Mouse (Mus musculus) CH12.LX (cell line): ENCODE measurements around the gene Exoc8. TPM values are rescaled to one million over a fixed set of nuclear protein-coding genes. Genes with fewer than 3 reads are reported as not detected.

Experiments
- DNase-seq: peaks from one replicate; pipeline ENCODE4 v3.0.0-alpha.2; 2013; ENCODE audit errors: extremely low read depth
- H3K27ac ChIP-seq: 2 replicates; pipeline ENCODE4 v1.5.1; 2012; ENCODE audit warnings: low read depth, mild to moderate bottlenecking, control low read depth, moderate library complexity; ENCODE audit not compliant: insufficient read depth
- H3K27me3 ChIP-seq: replicated peaks from 2 replicates; pipeline ENCODE3; 2012; ENCODE audit warnings: inconsistent platforms
- H3K36me3 ChIP-seq, 2 experiments: replicated peaks in 1 of 2; 2 replicates each; pipeline versions ENCODE3 to v1.6.1; 2012; ENCODE audit warnings: inconsistent platforms in 1 of 2, low read length in 1 of 2, mild to moderate bottlenecking in 1 of 2, mixed read lengths in 1 of 2, moderate library complexity in 1 of 2; ENCODE audit not compliant: control insufficient read depth in 1 of 2, insufficient read depth in 1 of 2
- H3K4me1 ChIP-seq, 2 experiments: 2 replicates each; pipeline ENCODE4 v1.6.1; 2012; ENCODE audit warnings: inconsistent platforms in 1 of 2, moderate library complexity in 1 of 2; ENCODE audit not compliant: insufficient read depth in 2 of 2, control insufficient read depth in 1 of 2
- H3K4me2 ChIP-seq: 2 replicates; pipeline ENCODE4 v1.6.1; 2012; ENCODE audit warnings: low read depth, mild to moderate bottlenecking, control low read depth; ENCODE audit not compliant: poor library complexity, insufficient read depth, severe bottlenecking
- H3K4me3 ChIP-seq, 3 experiments: fragments of 150-350 bp in 1 of 3; sonication (generic) in 1 of 3; replicated peaks in 1 of 3; 2 replicates each; pipeline versions ENCODE3 to v1.5.1; 2011 to 2012; ENCODE audit warnings: low read depth in 2 of 3, low read length in 2 of 3, mild to moderate bottlenecking in 2 of 3, moderate library complexity in 2 of 3, control low read depth in 1 of 3, improper control_type of control experiment in 1 of 3, inconsistent platforms in 1 of 3, mixed read lengths in 1 of 3; ENCODE audit not compliant: poor library complexity in 1 of 3
- H3K79me2 ChIP-seq: replicated peaks from 2 replicates; pipeline ENCODE4 v1.6.1; 2012; ENCODE audit warnings: mild to moderate bottlenecking, moderate library complexity; ENCODE audit not compliant: control insufficient read depth, poor library complexity, insufficient read depth, severe bottlenecking; ENCODE audit errors: extremely low read depth
- H3K9ac ChIP-seq: 2 replicates; pipeline ENCODE4 v1.6.1; 2012; ENCODE audit warnings: low read depth, mild to moderate bottlenecking, control low read depth, moderate library complexity; ENCODE audit not compliant: insufficient read depth
- H3K9me3 ChIP-seq: replicated peaks from 2 replicates; pipeline ENCODE3; 2012; ENCODE audit warnings: low read length, inconsistent platforms, mixed read lengths
- BHLHE40 ChIP-seq: IDR thresholded peaks from 2 replicates; pipeline ENCODE4 v1.6.1; 2011; ENCODE audit warnings: mild to moderate bottlenecking, low read depth, low read length, improper control_type of control experiment
- ELF1 ChIP-seq: IDR thresholded peaks from 2 replicates; pipeline ENCODE4 v1.6.1; 2014; ENCODE audit warnings: low read depth, mild to moderate bottlenecking, inconsistent platforms, low read length, improper control_type of control experiment
- ETS1 ChIP-seq: conservative IDR thresholded peaks from 2 replicates; pipeline ENCODE4 v1.6.1; 2012; ENCODE audit warnings: low read depth, mild to moderate bottlenecking, inconsistent platforms, low read length, improper control_type of control experiment, moderate library complexity
- GABPA ChIP-seq: IDR thresholded peaks from 2 replicates; pipeline ENCODE4 v1.6.1; 2012; ENCODE audit warnings: low read depth, low read length, improper control_type of control experiment, inconsistent platforms; ENCODE audit not compliant: insufficient replicate concordance
- HCFC1 ChIP-seq: IDR thresholded peaks from 2 replicates; pipeline ENCODE4 v1.6.1; 2012; ENCODE audit warnings: low read depth, mild to moderate bottlenecking, inconsistent platforms, low read length, improper control_type of control experiment
- JUND ChIP-seq: conservative IDR thresholded peaks from 2 replicates; pipeline ENCODE4 v1.6.1; 2011; ENCODE audit warnings: low read depth, low read length, improper control_type of control experiment
- MAZ ChIP-seq: IDR thresholded peaks from 2 replicates; pipeline ENCODE4 v1.6.1; 2012; ENCODE audit warnings: low read depth, mild to moderate bottlenecking, inconsistent platforms, low read length, improper control_type of control experiment, moderate library complexity
- MEF2A ChIP-seq: IDR thresholded peaks from 2 replicates; pipeline ENCODE4 v1.6.1; 2014; ENCODE audit warnings: low read depth, mild to moderate bottlenecking, inconsistent platforms, low read length, improper control_type of control experiment, borderline replicate concordance
- NELFE ChIP-seq: IDR thresholded peaks from 2 replicates; pipeline ENCODE4 v1.6.1; 2011; ENCODE audit warnings: low read depth, low read length, improper control_type of control experiment
- NRF1 ChIP-seq: IDR thresholded peaks from 2 replicates; pipeline ENCODE4 v1.6.1; 2014; ENCODE audit warnings: low read depth, mild to moderate bottlenecking, inconsistent platforms, low read length, improper control_type of control experiment, moderate library complexity
- POLR2A ChIP-seq: IDR thresholded peaks from 2 replicates; pipeline ENCODE4 v1.6.1; 2011; ENCODE audit warnings: low read depth, mild to moderate bottlenecking, improper control_type of control experiment, low read length
- POLR2AphosphoS2 ChIP-seq: IDR thresholded peaks from 2 replicates; pipeline ENCODE4 v1.6.1; 2011; ENCODE audit warnings: low read depth, low read length, improper control_type of control experiment
- RAD21 ChIP-seq: IDR thresholded peaks from 2 replicates; pipeline ENCODE4 v1.6.1; 2011; ENCODE audit warnings: low read depth, mild to moderate bottlenecking, low read length, improper control_type of control experiment, moderate library complexity
- RCOR1 ChIP-seq: conservative IDR thresholded peaks from 2 replicates; pipeline ENCODE4 v1.6.1; 2012; ENCODE audit warnings: low read depth, mild to moderate bottlenecking, inconsistent platforms, low read length, improper control_type of control experiment
- SIN3A ChIP-seq: IDR thresholded peaks from 2 replicates; pipeline ENCODE4 v1.6.1; 2012; ENCODE audit warnings: low read length, improper control_type of control experiment, inconsistent platforms
- SMC3 ChIP-seq: IDR thresholded peaks from 2 replicates; pipeline ENCODE4 v1.6.1; 2011; ENCODE audit warnings: low read depth, low read length, improper control_type of control experiment
- TBP ChIP-seq: conservative IDR thresholded peaks from 2 replicates; pipeline ENCODE4 v1.6.1; 2011; ENCODE audit warnings: low read depth, low read length, improper control_type of control experiment
- UBTF ChIP-seq: IDR thresholded peaks from 2 replicates; pipeline ENCODE4 v1.6.1; 2012; ENCODE audit warnings: low read depth, mild to moderate bottlenecking, inconsistent platforms, low read length, improper control_type of control experiment, moderate library complexity
- USF1 ChIP-seq: IDR thresholded peaks from 2 replicates; pipeline ENCODE4 v1.6.1; 2014; ENCODE audit warnings: low read depth, mild to moderate bottlenecking, inconsistent platforms, low read length, improper control_type of control experiment
- ZMIZ1 ChIP-seq: IDR thresholded peaks from 2 replicates; pipeline ENCODE4 v1.6.1; 2012; ENCODE audit warnings: low read depth, mild to moderate bottlenecking, inconsistent platforms, low read length, improper control_type of control experiment
- dilution Hi-C: fragments of 300-500 bp; cut with MboI; formaldehyde crosslinking; loops from 2 replicates; pipeline ENCODE4 v1.14.3; 2020; ENCODE audit warnings: low sequenced_read_pairs; ENCODE audit not compliant: extremely low pct_unique_long_range_greater_than_20kb, extremely low pct_ligation_motif_present
- in situ Hi-C: fragments of 300-500 bp; cut with MboI; formaldehyde crosslinking; loops from 3 replicates; pipeline ENCODE4 v1.14.3; 2019; ENCODE audit warnings: low sequenced_read_pairs, low pct_ligation_motif_present, low pct_unique_long_range_greater_than_20kb, mixed read lengths
- polyA plus RNA-seq: library from polyadenylated mRNA; unstranded; fragments of >175 nt; gene quantifications from 2 replicates; pipeline ENCODE4 v1.2.1, GENCODE M21; 2012; ENCODE audit warnings: low read depth; ENCODE audit not compliant: insufficient read length
- total RNA-seq, 2 experiments: library from RNA; depleted of rRNA; stranded (reverse); fragments of 300-350 nt in 1 of 2; fragments of >200 nt in 1 of 2; gene quantifications; 2 replicates each; pipeline ENCODE4 v1.2.3; 2012 to 2014

Exoc8 gene
- total and polyA plus RNA-seq, 3 experiments, result 5.9 to 11.2 (median 10.7) TPM

DNA sequence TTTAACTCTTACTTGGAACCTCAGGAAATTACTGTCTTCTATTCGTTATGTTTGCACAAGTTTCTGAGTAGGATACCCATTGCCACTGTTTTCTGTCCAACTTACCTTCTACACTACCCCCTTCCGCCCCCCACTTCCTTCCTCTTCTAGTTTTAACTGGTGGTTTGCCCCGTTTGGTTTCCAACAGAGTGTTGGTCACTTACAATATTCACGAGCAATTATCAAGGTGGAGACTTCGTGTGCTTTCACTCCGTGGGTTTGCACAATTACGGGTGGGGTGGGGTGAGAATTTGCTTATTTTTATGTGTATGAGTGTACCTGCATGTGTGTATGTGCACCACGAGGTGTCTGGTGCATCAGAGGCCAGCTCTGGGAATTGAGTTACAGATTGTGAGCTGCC lies 33.8 kb downstream of the Exoc8 start (continued):
- TF ChIP-seq NELFE, result no peak
- TF ChIP-seq ELF1, result peak; percentile 43
- no peak for TF ChIP-seq SMC3
- TF ChIP-seq HCFC1, result no peak
- no peak for TF ChIP-seq JUND
- no peak for TF ChIP-seq ZMIZ1
- TF ChIP-seq MAZ, result peak; percentile 28; the same call in 1 of the 2 replicates
- TF ChIP-seq SIN3A, result peak; percentile 78; the same call in 1 of the 2 replicates
- no peak; the same call in 1 of the 2 replicates for TF ChIP-seq BHLHE40
- TF ChIP-seq NRF1, result no peak
- no peak for TF ChIP-seq GABPA
- no peak for TF ChIP-seq TBP
- TF ChIP-seq MEF2A, result no peak; the same call in 1 of the 2 replicates
- no peak for TF ChIP-seq ETS1
- no peak for TF ChIP-seq POLR2AphosphoS2
- no peak for TF ChIP-seq USF1
- no peak for TF ChIP-seq RAD21
- no peak for TF ChIP-seq UBTF

DNA sequence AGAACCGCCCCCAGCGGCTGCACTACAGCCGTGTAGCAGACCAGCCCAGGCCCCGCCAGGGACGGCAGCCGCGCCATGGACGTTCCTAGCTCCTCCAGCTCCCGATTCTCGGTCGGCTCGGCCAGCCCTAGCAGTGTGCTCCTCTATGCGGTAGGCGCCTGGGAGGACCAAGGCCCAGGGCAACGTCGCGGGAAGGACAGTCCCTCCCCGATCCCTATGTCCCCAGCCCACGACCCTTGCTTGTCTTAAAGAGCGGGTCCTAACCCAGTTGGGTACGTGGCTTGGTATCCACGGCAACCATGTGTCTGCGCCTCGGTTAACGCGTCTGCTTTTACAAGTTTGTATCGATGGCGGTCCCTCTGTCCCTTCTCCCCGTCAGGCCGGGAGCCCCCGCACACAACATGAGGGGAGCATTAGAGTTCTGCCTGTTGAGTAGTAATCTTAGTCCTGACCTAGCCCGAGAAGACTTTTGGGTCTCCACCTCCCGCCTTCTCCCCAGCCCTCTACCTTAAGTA lies 34.3 kb downstream of the Exoc8 start:
- in situ Hi-C loops (no loop called here), dilution Hi-C loops (no loop called here)
- DNase-seq, result peak; percentile 34
- peak overlapping the region; percentile 85; the same call in 1 of the 2 replicates for H3K4me2 ChIP-seq
- TF ChIP-seq RCOR1 (no peak), BHLHE40 (no peak), POLR2A (peak; percentile 86; the same call in 1 of the 2 replicates), USF1 (no peak), ZMIZ1 (0 out of 2 replicates have a peak, but pooled peaks have one; percentile 60), NELFE (peak; percentile 41)
- TF ChIP-seq, all 38 proteins: peak for 3
- Histone ChIP-seq H3K9me3 (no peaks in the 10 kb centered on the region), H3K79me2 (peaks cover 73% of the 10 kb centered on the region), H3K4me1 (peaks cover 9 to 65% of the 10 kb centered on the region in 2 experiments), H3K9ac (peak overlapping the region; percentile 95), H3K27me3 (no peaks in the 10 kb centered on the region), H3K27ac (peak overlapping the region; percentile 77), H3K4me3 (peak overlapping the region; percentile 95 to 100 (median 95)), H3K36me3 (peaks cover 30 to 61% of the 10 kb centered on the region in 2 experiments)
